Mouse (Mus musculus): Measurements from ENCODE around the gene Ccdc154.

GRCm38 (mm10) chr17:25162161-25162560 is at the start of gene Ccdc154:
- TF ChIP-seq CTCF (conservative IDR thresholded peaks at IDR 0.05; ENCODE audit: low read length): no peak
- TF ChIP-seq NANOG (IDR thresholded peaks at IDR 0.05; ENCODE audit: borderline replicate concordance, low read length): no peak
- no peak for TF ChIP-seq POU5F1 (IDR thresholded peaks at IDR 0.05; ENCODE audit: borderline replicate concordance, low read length)

Measured in E14TG2a.4 (cell line).